Mouse (Mus musculus): ENCODE data around the gene Iscu.

DNA sequence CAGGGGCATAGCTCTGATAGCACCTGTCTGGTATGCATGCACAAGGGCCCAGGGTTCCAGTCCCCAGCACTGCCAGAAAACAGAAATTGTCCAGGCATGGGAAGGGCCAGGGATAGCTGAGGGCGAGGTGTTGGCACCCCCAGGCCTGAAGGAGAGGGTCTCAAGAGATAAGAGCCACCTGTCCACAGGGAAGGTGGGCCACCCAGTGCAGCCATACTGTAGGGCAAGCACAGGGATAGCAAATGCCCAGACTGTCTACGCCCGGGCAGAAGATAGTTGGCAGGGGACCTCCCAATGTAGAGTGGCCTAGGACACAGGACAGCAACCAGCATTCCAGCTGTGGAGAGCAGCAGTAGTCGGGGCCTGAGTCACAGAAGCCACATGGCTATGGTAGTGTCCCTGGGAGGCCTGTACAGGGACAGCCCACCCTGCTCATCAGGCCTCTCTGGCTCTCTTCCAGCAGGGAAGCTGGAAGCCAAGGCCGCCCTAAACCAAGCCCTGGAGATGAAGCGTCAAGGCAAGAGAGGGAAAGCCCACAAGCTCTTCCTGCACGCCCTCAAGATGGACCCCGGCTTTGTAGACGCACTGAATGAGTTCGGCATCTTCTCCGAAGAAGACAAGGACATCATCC, 34.8 kb upstream of the Iscu start:
- TF ChIP-seq CTCF (IDR thresholded peaks at IDR 0.05; ENCODE audit: borderline replicate concordance, insufficient read depth, low read depth, low read length), result no peak
- no peak for TF ChIP-seq POLR2A (IDR thresholded peaks at IDR 0.05; ENCODE audit: borderline replicate concordance, insufficient read depth, low read length)
